Mouse (Mus musculus) C2C12 (cell line): ENCODE measurements around the gene Ift74. TPM values are rescaled to one million over a fixed set of nuclear protein-coding genes. Genes with fewer than 3 reads are reported as not detected.
A peak's percentile ranks its signal among the peaks of the same experiment; 100 is the strongest.
"Not testable (repeated sequence)": the region's sequence is repeated elsewhere in the genome, so short reads cannot be mapped to it uniquely, and the experiment has no call there.

ENCODE experiments used
- H3K27me3 ChIP-seq: one replicate; pipeline ENCODE4 v1.6.1; 2011; ENCODE audit not compliant: control insufficient read depth, insufficient read depth, insufficient read length
- H3K36me3 ChIP-seq: one replicate; pipeline ENCODE4 v1.6.1; 2011; ENCODE audit not compliant: control insufficient read depth, insufficient read depth
- H3K4me3 ChIP-seq: one replicate; pipeline ENCODE4 v1.5.1; 2011; ENCODE audit warnings: mild to moderate bottlenecking, control low read depth; ENCODE audit not compliant: poor library complexity, insufficient read depth, severe bottlenecking
- H3K79me2 ChIP-seq: one replicate; pipeline ENCODE4 v1.6.1; 2011; ENCODE audit not compliant: control insufficient read depth, insufficient read depth
- H3K79me3 ChIP-seq: one replicate; pipeline ENCODE4 v1.6.1; 2011; ENCODE audit warnings: low read depth, control low read depth
- H3ac ChIP-seq: one replicate; pipeline ENCODE3; 2011; ENCODE audit warnings: low read depth; ENCODE audit not compliant: control insufficient read depth, insufficient read length
- CEBPB ChIP-seq: IDR thresholded peaks from one replicate; pipeline ENCODE4 v1.6.1; 2011; ENCODE audit warnings: low read depth, mild to moderate bottlenecking, control low read depth, moderate library complexity
- CTCF ChIP-seq: IDR thresholded peaks from one replicate; pipeline ENCODE4 v1.5.1; 2011; ENCODE audit not compliant: control insufficient read depth, insufficient read depth, insufficient read length
- FOSL1 ChIP-seq: IDR thresholded peaks from one replicate; pipeline ENCODE4 v1.8.0; 2011; ENCODE audit warnings: mild to moderate bottlenecking, low read length; ENCODE audit not compliant: poor library complexity, insufficient read depth, severe bottlenecking
- MAX ChIP-seq: IDR thresholded peaks from one replicate; pipeline ENCODE4 v1.6.1; 2011; ENCODE audit warnings: mild to moderate bottlenecking, control low read depth
- MYOD1 ChIP-seq: IDR thresholded peaks from one replicate; pipeline ENCODE4 v1.6.1; 2011; ENCODE audit warnings: low read depth; ENCODE audit not compliant: control insufficient read depth, insufficient read length
- MYOG ChIP-seq: IDR thresholded peaks from one replicate; pipeline ENCODE4 v1.6.1; 2011; ENCODE audit not compliant: control insufficient read depth, insufficient read length; ENCODE audit errors: extremely low read depth
- USF1 ChIP-seq: IDR thresholded peaks from one replicate; pipeline ENCODE4 v1.6.1; 2011; ENCODE audit warnings: low read depth, mild to moderate bottlenecking, control low read depth, moderate library complexity
- polyA plus RNA-seq: library from polyadenylated mRNA; unstranded; fragments of >200 nt; fragmentation: generic; extraction: Trizol; gene quantifications from one replicate; pipeline ENCODE4 v1.2.1, GENCODE M21; 2012; ENCODE audit warnings: missing spikeins

Gene Ift74
- polyA plus RNA-seq, 1 experiment, result 9.1 TPM

DNA sequence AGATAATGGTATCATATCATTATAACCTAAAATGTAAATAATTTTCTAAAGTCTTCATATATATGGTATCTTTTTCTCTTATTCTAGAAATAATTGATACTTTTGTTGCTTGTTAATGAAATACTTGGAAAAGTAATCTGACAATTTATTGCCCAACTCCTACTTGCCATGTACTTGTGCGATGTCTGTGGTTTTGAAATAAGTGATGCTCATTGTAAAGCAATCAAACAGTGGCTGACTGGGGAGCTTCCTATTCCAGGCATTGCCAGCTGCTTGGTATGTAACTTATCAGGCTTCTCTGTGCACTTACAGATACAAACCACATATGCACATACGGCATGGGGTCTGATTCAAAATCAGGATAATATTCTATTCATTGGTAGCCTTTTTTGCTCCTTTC lies 5.8 kb downstream of the Ift74 start:
- TF ChIP-seq CEBPB (peak; percentile 84), FOSL1 (no peak), MAX (no peak), CTCF (no peak), USF1 (no peak), MYOG (no peak), MYOD1 (peak; percentile 36)
- Histone ChIP-seq H3K4me3 (no peak overlapping the region), H3K79me3 (peaks cover 20% of the 10 kb centered on the region), H3K79me2 (peaks cover 30% of the 10 kb centered on the region), H3K27me3 (no peaks in the 10 kb centered on the region), H3ac (no peak overlapping the region), H3K36me3 (peaks cover 28% of the 10 kb centered on the region)

DNA sequence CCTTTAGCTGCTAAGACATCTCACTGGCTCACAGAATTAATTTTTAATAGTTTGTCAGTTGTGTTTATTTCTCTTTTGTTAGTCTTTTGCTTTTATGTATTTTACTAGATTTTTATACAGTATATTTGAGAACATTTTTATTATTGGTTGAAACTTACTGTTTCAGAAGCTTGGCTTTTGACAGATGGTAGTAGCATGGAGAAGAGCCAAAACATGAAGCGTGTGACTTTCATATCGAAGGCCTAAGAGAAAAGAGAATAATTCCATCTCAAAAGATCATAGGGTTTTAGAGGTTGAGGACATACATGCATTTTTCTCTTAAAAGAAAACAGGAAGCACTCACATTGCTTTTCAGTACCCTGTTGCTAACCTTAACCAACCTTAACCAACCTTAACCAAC lies 28.9 kb downstream of the Ift74 start:
- Histone ChIP-seq H3K79me2 (no peaks in the 10 kb centered on the region), H3K4me3 (no peak overlapping the region), H3ac (no peak overlapping the region), H3K79me3 (no peaks in the 10 kb centered on the region), H3K27me3 (no peaks in the 10 kb centered on the region), H3K36me3 (no peaks in the 10 kb centered on the region)
- TF ChIP-seq MYOD1 (no peak), CTCF (no peak), USF1 (no peak), MAX (no peak), CEBPB (no peak), MYOG (no peak), FOSL1 (no peak)

DNA sequence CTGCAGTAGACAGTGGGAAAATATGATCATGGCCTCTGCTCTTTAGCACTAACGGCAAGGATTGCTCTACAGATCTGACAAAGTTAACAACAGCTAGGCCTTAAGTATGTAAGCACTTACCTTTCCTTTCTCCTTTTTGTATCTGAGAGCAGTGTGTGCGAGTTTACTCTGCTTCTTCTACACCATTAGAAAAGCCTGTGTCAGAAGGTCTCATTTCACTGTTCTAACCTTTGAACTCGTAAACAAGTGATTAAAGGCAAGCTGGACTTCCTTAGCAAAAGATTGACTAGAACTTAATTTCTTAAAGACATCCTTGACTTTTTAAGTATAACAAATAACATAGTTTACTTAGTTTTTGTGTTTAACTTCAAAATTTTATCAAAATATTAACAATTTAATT lies 35.6 kb downstream of the Ift74 start, which contains the start of gene Lrrc19:
Lrrc19 (minus strand) TSS at position 225 of the 400 bp plus-strand sequence.
- no peaks in the 10 kb centered on the region for H3K79me2 ChIP-seq
- H3ac ChIP-seq, result no peak within 1 kb of the TSS
- TF ChIP-seq USF1, result no peak
- no peak for TF ChIP-seq FOSL1
- no peak for TF ChIP-seq MAX
- no peak for TF ChIP-seq MYOG
- TF ChIP-seq CTCF, result no peak
- no peak for TF ChIP-seq MYOD1
- no peak for TF ChIP-seq CEBPB
- H3K36me3 ChIP-seq, result peaks cover 22% of the 10 kb centered on the region
- no peak within 1 kb of the TSS for H3K4me3 ChIP-seq
- no peaks in the 10 kb centered on the region for H3K79me3 ChIP-seq
- H3K27me3 ChIP-seq, result no peaks in the 10 kb centered on the region

DNA sequence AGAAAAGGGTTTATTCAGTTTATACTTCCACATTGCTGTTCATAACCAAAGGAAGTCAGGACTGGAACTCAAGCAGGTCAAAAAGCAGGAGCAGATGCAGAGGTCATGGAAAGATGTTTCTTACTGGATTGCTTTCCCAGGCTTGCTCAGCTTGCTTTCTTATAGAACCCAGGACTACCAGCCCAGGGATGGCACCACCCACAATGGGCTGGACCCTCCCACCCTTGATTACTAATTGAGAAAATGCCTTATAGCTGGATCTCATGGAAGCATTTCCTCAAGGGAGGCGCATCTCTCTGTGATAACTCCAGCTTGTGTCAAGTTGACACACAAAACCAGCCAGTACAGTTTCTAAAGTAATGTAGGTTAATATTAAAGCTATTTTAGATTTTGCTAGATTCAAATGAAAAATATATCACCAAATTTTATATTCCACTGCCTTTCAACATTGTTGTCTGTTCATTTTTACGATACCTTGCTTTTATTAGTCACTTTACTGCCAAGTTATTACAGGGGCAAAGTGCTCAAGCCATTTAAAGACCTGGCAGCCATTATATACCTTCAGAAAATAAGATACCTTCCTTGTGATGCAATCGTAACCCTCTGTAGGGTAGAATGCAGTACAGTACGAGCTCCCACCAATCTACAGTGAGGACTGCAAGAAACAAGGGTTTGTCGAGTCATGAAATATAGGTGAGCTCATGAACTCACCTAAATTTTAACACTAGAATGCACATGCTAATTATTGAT lies 36.3 kb downstream of the Ift74 start:
- not testable (repeated sequence) for H3ac ChIP-seq

DNA sequence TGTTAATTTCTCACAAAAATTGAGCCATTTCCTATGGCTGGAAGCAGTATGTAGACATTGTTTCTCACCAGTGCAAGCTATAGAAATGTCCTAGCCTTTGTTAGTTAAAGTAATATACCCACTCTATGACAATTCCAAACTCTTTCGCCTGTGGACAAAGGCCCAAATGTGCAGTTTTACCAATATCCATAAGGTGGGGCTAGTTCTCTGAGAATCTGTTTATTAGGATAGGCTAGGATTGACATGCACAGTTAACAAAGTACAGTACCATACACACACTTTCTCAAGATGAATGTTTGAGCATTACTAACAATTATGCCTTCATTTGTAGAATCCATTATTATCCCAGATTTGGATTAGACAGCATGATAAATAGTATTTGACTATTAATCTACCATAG lies 55.4 kb downstream of the Ift74 start:
- H3K79me2 ChIP-seq, result no peaks in the 10 kb centered on the region

More for the DNA sequence above, 36.3 kb downstream of the Ift74 start:
- H3K4me3 ChIP-seq, H3K27me3 ChIP-seq, H3K79me3 ChIP-seq, H3K79me2 ChIP-seq: not testable (repeated sequence)
- peaks cover 27% of the 10 kb centered on the region for H3K36me3 ChIP-seq

DNA sequence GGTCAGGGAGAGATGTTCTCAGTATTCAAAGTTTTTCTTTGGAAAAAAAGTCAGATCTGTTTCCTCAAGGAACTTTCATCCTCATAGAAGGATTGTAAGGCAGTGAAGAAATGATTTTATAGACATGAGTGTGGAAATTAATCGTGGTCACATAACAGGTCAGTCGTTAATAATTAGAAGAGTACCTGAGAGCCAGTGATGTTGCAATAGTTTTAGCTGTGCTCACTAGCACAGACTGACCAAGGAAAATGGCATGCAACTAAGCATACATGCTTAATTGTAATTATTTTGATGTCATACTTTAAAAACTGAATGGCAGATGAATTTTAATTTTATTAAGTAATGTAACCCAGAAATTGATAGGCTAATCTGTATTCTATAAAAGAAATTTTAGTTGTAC lies 66.4 kb downstream of the Ift74 start:
- H3K36me3 ChIP-seq, result peaks cover 25% of the 10 kb centered on the region
- no peak overlapping the region for H3K4me3 ChIP-seq
- H3ac ChIP-seq, result no peak overlapping the region
- no peaks in the 10 kb centered on the region for H3K79me3 ChIP-seq
- TF ChIP-seq MYOD1 (no peak), USF1 (no peak), CEBPB (no peak), FOSL1 (no peak), CTCF (no peak), MYOG (no peak), MAX (no peak)
- H3K27me3 ChIP-seq, result no peaks in the 10 kb centered on the region
- no peaks in the 10 kb centered on the region for H3K79me2 ChIP-seq

More for the DNA sequence above, 55.4 kb downstream of the Ift74 start:
- no peaks in the 10 kb centered on the region for H3K27me3 ChIP-seq
- no peak overlapping the region for H3K4me3 ChIP-seq
- H3K36me3 ChIP-seq, result peaks cover 8% of the 10 kb centered on the region
- H3ac ChIP-seq, result no peak overlapping the region
- no peaks in the 10 kb centered on the region for H3K79me3 ChIP-seq
- no peak for TF ChIP-seq MAX
- TF ChIP-seq MYOG, result no peak
- no peak for TF ChIP-seq CEBPB
- TF ChIP-seq USF1, result no peak

DNA sequence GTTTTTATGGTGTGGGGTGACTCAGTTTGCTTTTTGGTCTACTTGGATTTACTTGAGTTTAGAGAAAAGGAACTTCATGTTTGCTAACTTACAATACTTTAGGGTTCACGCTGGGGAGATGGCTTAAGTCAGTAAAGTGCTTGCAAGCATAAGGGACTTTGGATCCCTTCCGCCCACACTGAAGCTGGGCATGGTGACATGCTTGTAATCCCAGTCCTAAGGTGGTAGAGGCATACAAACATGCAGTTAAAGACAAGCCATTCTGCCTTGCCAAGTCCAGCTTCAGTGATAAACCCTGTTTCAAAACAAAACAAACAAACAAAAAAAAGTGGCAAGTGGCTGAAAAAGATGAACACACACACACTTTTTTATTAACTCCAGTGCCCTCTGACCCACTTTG lies 66.9 kb downstream of the Ift74 start:
- no peaks in the 10 kb centered on the region for H3K27me3 ChIP-seq
- no peak overlapping the region for H3ac ChIP-seq
- H3K79me2 ChIP-seq, result no peaks in the 10 kb centered on the region
- H3K4me3 ChIP-seq, result no peak overlapping the region
- no peaks in the 10 kb centered on the region for H3K79me3 ChIP-seq
- H3K36me3 ChIP-seq, result peaks cover 29% of the 10 kb centered on the region
- TF ChIP-seq USF1 (no peak), MYOG (no peak), MAX (no peak), CEBPB (no peak), FOSL1 (no peak), CTCF (no peak), MYOD1 (no peak)
